Mouse (Mus musculus): ENCODE data around the gene Dlg2.

DNA sequence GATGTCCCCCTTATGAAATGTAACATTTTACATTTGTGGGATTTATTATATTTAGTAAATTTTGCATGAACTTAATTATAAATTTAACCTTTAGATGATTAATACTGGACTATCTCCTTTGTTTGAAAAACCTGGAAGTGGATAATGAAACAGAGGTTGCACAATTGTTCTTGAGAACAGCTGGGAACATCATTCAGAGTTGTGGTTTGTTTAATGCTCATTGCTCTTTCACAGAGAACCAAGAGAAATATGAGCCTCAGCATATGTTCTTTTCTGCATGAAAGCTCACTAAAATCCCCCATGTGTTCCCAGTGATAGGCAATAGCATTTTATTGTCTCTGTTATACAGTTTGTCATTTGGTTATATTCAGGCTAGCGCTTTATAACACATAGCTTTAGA is 1049.4 kb downstream of the Dlg2 start:
- TF ChIP-seq CTCF (IDR thresholded peaks at IDR 0.05; ENCODE audit: low read depth, low read length), result no peak
- no peak for TF ChIP-seq GATA2 (IDR thresholded peaks at IDR 0.05; ENCODE audit: borderline replicate concordance, low read depth, low read length)
- TF ChIP-seq GATA1 (IDR thresholded peaks at IDR 0.05; ENCODE audit: borderline replicate concordance, low read length), result no peak

Measured in G1E (cell line).